Mouse (Mus musculus) layer of hippocampus, adult 18-20 months (tissue): ENCODE data around the gene Hnrnpk. TPM values are rescaled to one million over a fixed set of nuclear protein-coding genes. Genes with fewer than 3 reads are reported as not detected.
A peak's percentile ranks its signal among the peaks of the same experiment; 100 is the strongest.
"Not testable (repeated sequence)": the region's sequence is repeated elsewhere in the genome, so short reads cannot be mapped to it uniquely, and the experiment has no call there.

Experiments
- DNase-seq, 2 experiments: peaks; one replicate each; pipeline ENCODE4 v3.0.0; 2022; ENCODE audit warnings: low spot score in 2 of 2
- long read RNA-seq: library from polyadenylated mRNA; stranded (forward); transcript quantifications from one replicate; pipeline ENCODE4 v2.0.0, GENCODE M21; 2021
- total RNA-seq, 2 experiments: library from RNA; stranded (reverse); gene quantifications; 2 replicates each; pipeline ENCODE4 v1.2.3; 2021

Hnrnpk gene
- 100 to 1,000 TPM; 658 to 684 TPM for total RNA-seq
- long read RNA-seq, partial matches to known transcripts: 12 of 564 reads
- long read RNA-seq, other reads (novel, unspliced or antisense): 551 of 564 reads

- DNase-seq: not testable (repeated sequence)
Observed at GRCm38 (mm10) chr13:58403243-58403642, at the start of gene Hnrnpk. Gene Hnrnpk (minus strand): TSS chr13:58403343.

GRCm38 (mm10) chr13:58452246-58452645 is 49.1 kb upstream of the Hnrnpk start:
- DNase-seq: no peak

- DNase-seq: no peak
Observed at GRCm38 (mm10) chr13:58450459-58451182, 47.5 kb upstream of the Hnrnpk start.

GRCm38 (mm10) chr13:58446541-58446940 is 43.4 kb upstream of the Hnrnpk start:
- no peak for DNase-seq

GRCm38 (mm10) chr13:58443787-58444186 is 40.6 kb upstream of the Hnrnpk start:
- no peak for DNase-seq

DNA sequence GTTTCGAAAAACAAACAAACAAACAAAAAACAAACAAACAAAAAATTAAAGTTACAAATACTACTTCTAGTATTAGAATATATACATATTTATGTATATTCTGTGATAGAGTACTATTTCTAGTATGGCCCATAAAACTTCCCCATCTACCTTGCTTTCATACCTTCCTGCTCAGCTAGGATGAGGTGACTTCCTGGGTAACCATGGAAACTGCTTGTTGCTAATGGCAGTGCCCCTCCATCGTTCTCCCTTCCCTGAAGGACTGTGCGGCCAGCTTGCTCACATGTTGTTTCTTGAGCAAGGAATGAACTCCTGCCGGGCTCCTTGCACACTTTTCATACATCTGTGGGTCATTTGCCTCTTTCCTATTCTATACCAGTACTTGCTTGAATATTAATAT is 40.2 kb upstream of the Hnrnpk start:
- no peak for DNase-seq

- DNase-seq: no peak
Observed at GRCm38 (mm10) chr13:58439716-58440115, 36.6 kb upstream of the Hnrnpk start.

DNA sequence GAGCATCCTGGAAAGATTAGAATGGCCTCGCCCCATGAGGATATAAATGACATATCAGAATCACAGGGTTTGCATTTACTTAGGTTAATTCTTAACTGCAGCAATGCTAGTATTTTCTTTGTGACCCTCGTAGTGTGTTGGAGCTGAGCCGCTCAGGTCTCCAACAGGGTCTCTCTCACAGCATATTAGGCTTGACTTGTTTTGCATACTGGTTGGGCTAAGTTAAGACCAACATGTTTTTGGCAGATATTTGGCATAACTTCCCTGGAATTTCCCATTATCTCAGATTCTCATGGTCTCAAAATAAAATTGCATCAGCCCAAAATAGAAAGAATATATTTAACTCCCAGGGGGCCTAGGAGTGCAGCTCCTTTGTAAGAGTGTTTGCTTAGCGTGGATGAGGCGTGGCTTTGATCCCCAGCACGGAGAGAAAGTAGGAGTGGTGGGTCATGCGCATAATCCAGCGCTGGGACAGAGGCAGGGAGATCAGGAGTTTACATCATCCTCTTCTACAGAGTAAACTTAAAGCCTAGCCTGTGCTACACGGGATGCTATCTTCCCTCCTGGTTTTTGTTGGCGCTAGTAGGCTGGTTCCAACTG is 20.0 kb upstream of the Hnrnpk start:
- no peak for DNase-seq

- no peak for DNase-seq
Observed at GRCm38 (mm10) chr13:58422242-58422641, 19.1 kb upstream of the Hnrnpk start.

DNA sequence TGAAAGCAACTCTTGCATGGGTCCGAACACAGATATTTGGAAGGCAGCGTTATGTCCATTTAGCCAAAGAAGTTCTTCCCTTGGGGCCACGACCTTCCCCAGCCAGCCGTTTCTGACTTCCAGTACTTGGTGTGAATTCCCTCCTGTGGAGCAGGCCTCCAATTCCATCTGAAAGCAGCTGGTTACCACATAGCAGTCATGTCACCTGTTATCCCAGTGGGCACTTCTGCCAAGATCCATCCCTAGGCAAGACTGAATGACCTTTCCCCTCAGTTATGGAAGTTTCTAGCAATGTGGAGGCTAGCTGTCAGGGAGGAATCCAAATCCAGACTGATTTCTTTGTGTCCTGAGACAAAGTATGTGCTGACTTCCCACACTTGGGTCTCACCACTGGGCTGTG is 17.9 kb upstream of the Hnrnpk start:
- no peak for DNase-seq

DNA sequence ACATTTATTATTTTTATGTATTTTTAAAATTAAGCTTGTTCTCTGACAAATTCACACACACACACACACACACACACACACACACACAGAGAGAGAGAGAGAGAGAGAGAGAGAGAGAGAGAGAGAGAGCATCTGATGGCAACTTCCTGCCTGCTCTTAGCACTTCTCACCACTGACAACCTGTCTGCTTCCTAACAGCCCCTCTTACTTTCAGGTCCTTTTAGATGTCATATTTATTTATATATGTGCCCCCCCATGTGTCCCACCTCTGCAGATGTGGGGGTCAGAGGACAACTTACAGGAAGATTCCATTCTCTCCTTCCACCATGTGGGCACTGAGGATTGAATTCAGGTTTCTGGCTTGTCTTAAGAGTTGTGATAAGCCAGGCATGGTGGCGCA is 16.1 kb upstream of the Hnrnpk start:
- DNase-seq: no peak

- DNase-seq: no peak
Observed at GRCm38 (mm10) chr13:58418656-58419055, 15.5 kb upstream of the Hnrnpk start.

DNA sequence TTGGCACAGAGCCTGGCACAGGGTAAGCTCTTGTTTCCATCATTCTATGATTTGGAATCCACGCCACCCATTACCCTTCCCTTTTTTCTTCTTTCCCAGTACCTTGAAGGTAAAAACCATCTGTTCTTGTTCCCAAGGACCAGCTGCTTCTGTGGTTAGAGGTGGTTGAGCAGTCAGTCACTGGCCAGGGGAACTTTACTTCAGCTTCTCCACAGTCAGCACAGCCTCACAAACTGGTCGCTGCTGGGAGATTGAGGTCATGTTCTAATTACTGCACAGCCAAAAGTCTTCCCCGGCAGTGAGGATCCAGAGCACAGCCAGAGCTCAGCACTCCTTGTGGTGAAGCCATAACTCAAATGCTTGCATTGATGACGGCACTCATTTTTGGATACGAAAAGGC is 12.7 kb upstream of the Hnrnpk start:
- DNase-seq: no peak

DNA sequence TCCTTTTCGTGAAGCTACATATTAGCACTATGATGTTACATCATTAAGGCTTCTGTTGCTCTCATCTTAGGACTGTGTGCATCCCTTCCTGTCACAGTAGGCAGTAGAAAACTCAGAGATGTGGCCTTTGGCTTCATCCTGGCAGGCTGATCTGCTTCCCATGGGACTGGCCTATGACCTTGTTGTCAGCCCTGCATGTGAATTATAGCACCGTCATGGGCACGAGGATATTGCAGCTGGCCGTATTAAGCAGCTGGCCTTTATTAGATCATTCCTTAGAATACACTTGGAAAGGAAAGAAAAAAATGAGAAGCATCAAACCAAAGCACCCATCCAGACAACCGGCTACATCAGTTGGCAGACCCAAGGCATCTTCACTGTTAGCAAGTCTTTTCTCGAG is 12.2 kb upstream of the Hnrnpk start:
- DNase-seq: no peak

DNA sequence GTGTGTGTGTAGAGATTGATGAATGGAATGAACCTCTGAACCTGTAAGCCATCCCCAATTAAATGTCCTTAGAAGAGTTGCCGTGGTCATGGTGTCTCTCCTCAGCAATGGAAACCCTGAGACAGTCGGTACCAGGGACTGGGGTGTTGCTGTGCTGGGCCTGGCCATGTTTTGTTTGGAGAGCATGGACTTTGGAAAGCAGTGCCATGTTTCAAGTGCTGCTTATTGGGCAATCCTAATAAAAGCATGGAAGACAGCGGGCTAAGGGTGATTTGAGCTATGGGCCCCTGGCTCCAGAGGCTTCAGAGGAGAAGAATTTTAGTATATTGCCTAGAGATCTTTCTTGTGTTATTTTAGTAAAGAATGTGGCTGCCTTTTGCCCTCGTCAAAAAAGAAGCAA is 7.9 kb upstream of the Hnrnpk start:
- no peak for DNase-seq

DNA sequence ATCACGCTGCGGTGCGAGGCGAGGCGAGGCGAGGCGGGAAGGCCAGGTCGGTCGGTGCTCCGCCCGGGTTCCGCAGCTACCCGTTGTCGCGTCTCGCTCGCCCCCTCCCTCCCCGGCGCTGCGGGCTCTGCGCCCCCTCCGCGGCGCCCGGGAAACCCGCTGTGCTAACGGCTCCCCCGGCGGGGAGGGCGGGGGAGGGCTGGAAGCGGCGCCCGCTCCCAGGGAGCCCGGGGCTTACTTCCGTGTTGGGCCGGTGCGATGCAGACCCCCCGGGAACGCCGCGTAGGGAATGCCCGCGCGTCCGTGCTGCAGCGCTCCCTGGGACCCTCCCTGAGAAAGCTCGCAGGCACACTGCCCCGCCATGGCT is 416 bp downstream of the Hnrnpk start:
- DNase-seq: no peak

GRCm38 (mm10) chr13:58402003-58402743 is 970 bp downstream of the Hnrnpk start, which contains the start of gene Rmi1:
Gene Rmi1 (plus strand): TSS chr13:58402248.
- DNase-seq: peak; percentile 96 to 98

DNA sequence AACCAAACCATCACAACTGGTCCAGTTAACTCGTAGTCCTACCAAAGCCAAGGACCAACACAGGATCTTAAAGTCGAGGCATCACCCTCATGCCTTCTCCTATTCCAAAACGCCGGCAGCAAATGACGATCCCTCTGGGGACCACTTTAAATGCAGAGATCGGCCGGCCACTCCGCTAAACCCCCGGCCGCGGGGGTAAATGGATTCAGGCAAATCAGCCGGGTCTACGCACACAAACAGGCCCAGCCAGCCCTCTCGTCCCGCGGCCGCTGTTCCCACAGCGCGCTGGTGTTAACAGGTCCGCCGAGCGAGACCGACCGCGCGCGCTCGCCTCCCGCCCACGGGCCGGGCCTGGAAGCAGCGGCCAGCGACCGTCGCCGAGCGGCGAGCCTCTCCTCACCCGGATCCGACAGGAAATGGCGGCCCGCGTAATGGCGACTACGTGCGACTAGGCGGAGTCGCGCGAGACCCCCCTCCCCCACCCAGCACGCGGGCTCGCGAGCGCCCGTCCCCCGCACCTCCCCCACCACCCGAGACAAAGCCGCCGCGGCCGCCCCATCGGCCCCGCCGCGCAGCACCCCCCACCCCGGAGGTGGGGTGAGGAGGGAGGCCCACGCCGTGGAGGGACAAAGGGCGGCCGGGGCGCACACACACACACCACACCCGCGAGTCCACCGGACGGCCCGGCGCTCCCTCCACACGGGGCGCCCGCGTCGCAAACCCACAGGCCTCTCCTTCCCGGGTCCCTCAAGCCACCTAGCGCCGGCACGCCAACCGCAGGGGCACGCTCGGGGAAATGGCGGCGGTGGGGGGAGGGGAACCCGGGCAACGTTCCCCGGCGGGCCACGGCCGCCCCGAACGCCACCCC is 1.8 kb downstream of the Hnrnpk start:
- DNase-seq: peak; percentile 67 to 76

DNA sequence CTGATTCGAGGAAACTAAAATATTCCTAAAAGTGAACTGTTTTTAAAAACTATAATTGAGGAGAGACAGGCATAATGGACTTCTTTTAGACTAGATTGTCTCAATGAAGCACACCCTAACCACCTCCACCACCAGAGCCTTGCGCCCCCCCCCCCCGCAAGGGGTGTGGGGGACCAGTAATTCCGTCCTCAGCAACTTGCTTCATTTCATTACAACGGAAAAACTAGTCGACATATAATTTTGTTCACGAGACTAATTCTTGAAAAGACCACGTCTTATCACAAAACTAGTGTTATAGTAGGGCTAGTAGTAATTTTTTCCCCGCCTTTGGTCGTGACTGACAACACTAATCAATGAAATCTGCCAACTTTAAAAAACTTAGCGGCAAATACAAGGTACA is 2.6 kb downstream of the Hnrnpk start:
- no peak for DNase-seq

DNA sequence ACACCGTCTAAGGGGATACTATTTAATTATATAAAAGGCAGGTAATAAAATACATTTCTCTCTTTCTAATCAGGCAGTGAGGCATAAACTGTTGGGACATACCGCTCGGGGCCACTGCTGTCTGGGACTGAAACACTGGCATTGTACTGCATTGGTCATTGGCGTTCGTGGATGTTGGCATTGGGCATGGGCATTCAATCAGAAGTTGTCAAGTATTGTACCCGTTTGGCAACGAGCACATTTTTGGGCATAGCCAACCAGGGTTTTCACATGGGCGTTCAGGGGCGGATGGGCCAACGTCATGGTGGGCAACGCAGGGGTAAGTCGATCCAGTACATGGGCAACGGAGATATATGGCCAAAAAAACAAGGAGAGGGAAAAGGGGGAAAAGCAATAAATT is 5.5 kb downstream of the Hnrnpk start:
- no peak for DNase-seq

DNA sequence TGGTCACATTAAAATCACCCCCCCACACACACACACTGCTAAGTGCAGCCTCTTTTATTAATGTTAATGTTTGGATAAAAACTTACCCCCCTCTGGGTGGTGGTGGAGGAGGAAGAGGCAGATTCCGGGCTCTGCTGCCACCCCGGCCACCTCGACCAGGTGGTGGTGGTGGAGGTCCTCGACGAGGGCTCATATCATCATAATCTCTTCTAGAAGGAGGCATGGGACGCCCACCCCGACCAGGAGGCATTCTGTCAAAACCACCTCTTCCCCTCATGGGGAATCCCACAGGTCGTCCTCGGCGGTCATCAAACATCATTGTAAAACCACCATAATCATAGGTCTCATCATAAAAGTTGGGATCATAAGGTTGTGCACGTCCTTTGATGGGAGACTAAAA is 8.8 kb downstream of the Hnrnpk start:
- DNase-seq: not testable (repeated sequence)
